Mouse (Mus musculus) monocyte, adult 2 months (primary cell): Measurements from ENCODE around the gene Ddx31.

Experiments used
- DNase-seq, 2 experiments: peaks; one replicate each; pipeline ENCODE4 v3.0.0; 2022; ENCODE audit warnings: low spot score in 2 of 2, low read depth in 1 of 2

Gene Ddx31

GRCm38 (mm10) chr2:28909818-28910710, 69.9 kb downstream of the Ddx31 start:
- no peak for DNase-seq

GRCm38 (mm10) chr2:28910877-28911276, 70.7 kb downstream of the Ddx31 start:
- DNase-seq: no peak

GRCm38 (mm10) chr2:28911331-28912038, 71.3 kb downstream of the Ddx31 start:
- DNase-seq: no peak

- no peak for DNase-seq
Observed at GRCm38 (mm10) chr2:28912039-28912700, 72.0 kb downstream of the Ddx31 start.

GRCm38 (mm10) chr2:28912961-28913360, 72.8 kb downstream of the Ddx31 start:
- DNase-seq: no peak

- no peak for DNase-seq
Observed at GRCm38 (mm10) chr2:28914121-28914520, 73.9 kb downstream of the Ddx31 start.

- no peak for DNase-seq
Observed at GRCm38 (mm10) chr2:28915104-28915738, 75.0 kb downstream of the Ddx31 start.

GRCm38 (mm10) chr2:28915768-28916512, 75.7 kb downstream of the Ddx31 start:
- DNase-seq: no peak

GRCm38 (mm10) chr2:28916513-28916865, 76.3 kb downstream of the Ddx31 start, which contains the start of gene Barhl1:
TSS of gene Barhl1 (minus strand) at chr2:28916668.
- no peak for DNase-seq

GRCm38 (mm10) chr2:28917156-28917517, 76.9 kb downstream of the Ddx31 start:
- DNase-seq: no peak

- DNase-seq: no peak
Observed at GRCm38 (mm10) chr2:28917518-28918361, 77.5 kb downstream of the Ddx31 start.

GRCm38 (mm10) chr2:28919001-28919400, 78.8 kb downstream of the Ddx31 start:
- DNase-seq: no peak

GRCm38 (mm10) chr2:28923912-28924311, 83.7 kb downstream of the Ddx31 start:
- no peak for DNase-seq

- DNase-seq: no peak
Observed at GRCm38 (mm10) chr2:28930571-28930970, 90.4 kb downstream of the Ddx31 start.

GRCm38 (mm10) chr2:28938997-28939396, 98.8 kb downstream of the Ddx31 start:
- DNase-seq: no peak

- DNase-seq: no peak
Observed at GRCm38 (mm10) chr2:28943666-28944516, 103.7 kb downstream of the Ddx31 start.

- no peak for DNase-seq
Observed at GRCm38 (mm10) chr2:28945388-28945787, 105.2 kb downstream of the Ddx31 start.

- DNase-seq: no peak
Observed at GRCm38 (mm10) chr2:28946312-28946711, 106.1 kb downstream of the Ddx31 start.

- no peak for DNase-seq
Observed at GRCm38 (mm10) chr2:28952981-28953380, 112.8 kb downstream of the Ddx31 start.
